Mouse (Mus musculus) lung, postnatal 14 days (tissue): ENCODE measurements around the gene Vps11.
A peak's percentile ranks its signal among the peaks of the same experiment; 100 is the strongest.
"Not testable (repeated sequence)": the region's sequence is repeated elsewhere in the genome, so short reads cannot be mapped to it uniquely, and the experiment has no call there.

Experiments used
- DNase-seq: peaks from one replicate; pipeline ENCODE4 v3.0.0; 2021

The Vps11 gene

GRCm38 (mm10) chr9:44373386-44373785 is 11.9 kb upstream of the Vps11 start:
- no peak for DNase-seq

- DNase-seq = peak; percentile 21
Measured at GRCm38 (mm10) chr9:44364480-44364879, 3.0 kb upstream of the Vps11 start.

GRCm38 (mm10) chr9:44361931-44362330 is 461 bp upstream of the Vps11 start:
- DNase-seq = not testable (repeated sequence)

GRCm38 (mm10) chr9:44357207-44357606 is 4.3 kb downstream of the Vps11 start:
- peak; percentile 32 for DNase-seq

GRCm38 (mm10) chr9:44353142-44353541 is 8.3 kb downstream of the Vps11 start:
- no peak for DNase-seq

GRCm38 (mm10) chr9:44352337-44352736 is 9.1 kb downstream of the Vps11 start:
- DNase-seq = no peak

GRCm38 (mm10) chr9:44351396-44351795 is 10.1 kb downstream of the Vps11 start:
- no peak for DNase-seq

GRCm38 (mm10) chr9:44348546-44348945 is 12.9 kb downstream of the Vps11 start:
- no peak for DNase-seq

GRCm38 (mm10) chr9:44347621-44348020 is 13.8 kb downstream of the Vps11 start:
- DNase-seq = no peak

- DNase-seq = no peak
Measured at GRCm38 (mm10) chr9:44347166-44347565, 14.3 kb downstream of the Vps11 start.

GRCm38 (mm10) chr9:44345570-44346433 is 15.7 kb downstream of the Vps11 start:
- no peak for DNase-seq

GRCm38 (mm10) chr9:44343781-44344421 is 17.6 kb downstream of the Vps11 start, which contains the start of gene Hmbs:
Hmbs (minus strand) TSS chr9:44344228.
- peak; percentile 92 for DNase-seq

- no peak for DNase-seq
Measured at GRCm38 (mm10) chr9:44343290-44343689, 18.2 kb downstream of the Vps11 start.

GRCm38 (mm10) chr9:44342605-44343004 is 18.9 kb downstream of the Vps11 start:
- no peak for DNase-seq

GRCm38 (mm10) chr9:44342173-44342572 is 19.3 kb downstream of the Vps11 start:
- no peak for DNase-seq

GRCm38 (mm10) chr9:44341487-44341886 is 20.0 kb downstream of the Vps11 start:
- DNase-seq = no peak

- DNase-seq = no peak
Measured at GRCm38 (mm10) chr9:44338574-44338973, 22.9 kb downstream of the Vps11 start.

GRCm38 (mm10) chr9:44337436-44338169 is 23.9 kb downstream of the Vps11 start:
- DNase-seq = no peak

- DNase-seq = no peak
Measured at GRCm38 (mm10) chr9:44336964-44337363, 24.5 kb downstream of the Vps11 start.

GRCm38 (mm10) chr9:44336513-44336912 is 25.0 kb downstream of the Vps11 start:
- DNase-seq = not testable (repeated sequence)

- DNase-seq = no peak
Measured at GRCm38 (mm10) chr9:44336093-44336406, 25.4 kb downstream of the Vps11 start.

GRCm38 (mm10) chr9:44335331-44336092 is 26.0 kb downstream of the Vps11 start:
- DNase-seq = peak; percentile 20
